Mouse (Mus musculus): Measurements from ENCODE around the gene Arid5b.

- TF ChIP-seq CTCF (IDR thresholded peaks at IDR 0.05; ENCODE audit: extremely low read depth, insufficient read depth, insufficient read length, insufficient replicate concordance) (no peak), POLR2A (IDR thresholded peaks at IDR 0.05; ENCODE audit: low read depth, low read length) (no peak)
These were observed 144.5 kb downstream of the Arid5b start for GRCm38 (mm10) chr10:68134071-68134470.
